Mouse (Mus musculus) cerebellum, adult 2 months (tissue): Measurements from ENCODE around the gene Ddx54.

Experiments used
- CTCF ChIP-seq: fragments of 200-500 bp; IDR thresholded peaks from 2 replicates; pipeline ENCODE4 v1.5.1; 2011; ENCODE audit warnings: low read depth, mild to moderate bottlenecking, control low read depth, low read length, moderate library complexity, borderline replicate concordance; ENCODE audit not compliant: insufficient read depth
- POLR2A ChIP-seq: fragments of 200-500 bp; IDR thresholded peaks from 2 replicates; pipeline ENCODE4 v1.6.1; 2011; ENCODE audit warnings: low read length, control low read depth, borderline replicate concordance; ENCODE audit not compliant: insufficient read depth

DNA sequence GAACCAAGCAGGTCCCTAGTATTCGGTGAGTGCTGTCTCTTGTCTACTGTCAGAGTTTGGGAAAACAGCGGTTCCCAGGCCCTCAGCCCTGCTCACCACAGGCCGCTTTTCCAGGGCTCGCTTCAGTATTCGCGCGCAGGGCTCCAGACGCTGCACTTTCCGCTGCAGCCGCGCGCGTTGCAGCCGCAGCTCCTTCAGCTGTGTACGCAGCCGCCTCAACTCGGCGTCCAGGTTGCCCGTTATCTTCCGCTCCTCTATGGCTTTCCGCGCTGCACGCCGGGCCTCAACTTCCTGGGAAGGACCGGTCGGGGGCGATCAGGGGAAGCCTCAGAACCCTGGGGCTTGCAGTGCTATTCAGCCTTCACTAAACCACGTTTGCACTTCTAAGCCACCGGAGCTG lies 18.6 kb downstream of the Ddx54 start:
- no peak for TF ChIP-seq POLR2A
- TF ChIP-seq CTCF = no peak
